8 mouse cellular contexts compared by ENCODE assay signal in the genomic region with DNA sequence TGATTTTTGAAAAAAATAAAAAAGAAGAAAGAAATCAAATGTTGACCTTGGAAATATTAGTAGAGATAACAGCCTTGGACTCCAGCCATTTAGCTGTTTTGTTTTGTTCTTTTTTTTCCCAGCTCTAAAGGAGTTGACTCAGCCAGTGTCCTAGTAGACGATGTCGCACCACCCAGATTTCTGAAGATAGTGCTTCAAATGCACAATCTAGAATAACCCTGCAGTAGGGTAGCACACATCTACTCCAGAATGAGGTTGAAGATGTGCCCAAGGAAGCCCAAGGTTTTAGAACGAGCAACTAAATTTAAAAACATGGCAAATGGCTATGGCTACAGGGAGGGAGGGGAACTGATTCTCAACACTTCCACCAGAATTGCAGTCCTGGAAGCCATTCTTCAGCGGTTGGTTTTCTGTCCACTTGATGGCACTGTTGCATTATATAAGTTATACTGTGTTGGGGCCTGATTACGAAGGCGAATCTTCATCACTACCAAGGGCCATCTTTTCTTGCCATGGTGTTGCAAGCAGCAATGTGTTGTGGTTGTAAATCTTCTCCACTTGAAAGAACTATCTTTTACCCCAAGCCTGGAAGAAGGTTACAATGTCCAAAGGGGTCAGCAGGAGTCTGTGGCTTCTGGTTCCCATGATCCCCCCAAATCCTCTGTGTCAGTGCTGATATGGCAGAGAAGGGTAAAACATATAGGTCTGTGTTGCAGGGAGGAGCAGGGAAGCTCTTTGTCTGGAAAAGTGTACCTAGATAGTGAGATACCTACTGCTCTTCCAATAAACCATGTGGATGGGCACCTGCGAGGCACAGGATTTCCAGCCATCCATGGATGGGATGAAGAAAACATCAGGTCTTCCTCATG.
DNase-seq lines count a peak whose midpoint lies in the region; ATAC-seq lines count a peak whose summit lies in the region.

No protein-coding gene starts in this region.

- DNase-seq in urinary bladder, postnatal 14 days (ENCODE audit: low spot score), result peak; percentile 31
- no peak for DNase-seq in urinary bladder, postnatal 4 days (ENCODE audit: low spot score in 2 of 2)
- DNase-seq in embryo, embryonic 10.5 days (ENCODE audit: low spot score), result peak; percentile 79
- peak; percentile 30 to 62 for DNase-seq in heart, postnatal 14 days
- DNase-seq in kidney, postnatal 4 days, result peak; percentile 55 to 60
- peak; percentile 33 for DNase-seq in lung, postnatal 14 days
- peak; percentile 48 for DNase-seq in right cerebral cortex, postnatal 14 days

- ATAC-seq in megakaryocyte, adult 5-6 weeks (ENCODE audit: poor library complexity, severe bottlenecking), result no peak

- intact Hi-C loops in heart, postnatal 14 days (cut with DNase I), result loop anchor here (1.0 to 2.0 kb wide), 2 partner anchors 425 to 1053 kb away; no protein-coding TSS in a partner anchor

Comparison
In these comparisons a context has a peak if more than half of its experiments do, and no peak if none do; other contexts are left out.
1. DNase-seq: peak in urinary bladder, postnatal 14 days (single experiment), embryo, embryonic 10.5 days (single experiment), heart, postnatal 14 days (2 of 2), kidney, postnatal 4 days (2 of 2), lung, postnatal 14 days (single experiment) and right cerebral cortex, postnatal 14 days (single experiment); none in urinary bladder, postnatal 4 days (0 of 2).